Mouse (Mus musculus): ENCODE measurements at regions not wholly inside any gene's neighbourhood (a gene's known extent, or its start where the extent isn't known, plus 50 kb on each side); places are given as distances from the start of the nearest gene placed in this dataset.

DNA sequence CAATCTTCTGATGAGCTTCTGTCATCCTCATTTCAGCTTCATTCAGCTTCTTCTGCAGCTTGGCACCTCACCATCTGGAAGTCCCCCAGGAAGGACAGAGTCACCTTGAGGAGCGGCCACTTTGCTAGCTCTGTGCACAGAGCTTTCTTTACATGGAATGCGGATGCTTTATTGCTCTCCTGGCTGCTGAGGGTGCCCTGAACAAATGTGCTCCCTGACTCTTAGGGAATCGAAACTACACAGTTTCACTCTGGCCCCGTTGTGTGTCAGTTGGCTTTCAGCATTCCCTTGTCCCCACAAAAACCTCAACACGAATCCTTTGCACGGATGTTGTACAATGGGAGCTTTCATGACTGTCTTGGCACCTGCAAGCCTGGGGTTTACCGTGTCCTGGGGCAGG lies 330.9 kb upstream of the Thbs1 start:
- Histone ChIP-seq H3K27me3 (ENCODE audit: low read depth, poor library complexity, severe bottlenecking) (no peaks in the 10 kb centered on the region), H3K4me1 (no peaks in the 10 kb centered on the region), H3K36me3 (no peaks in the 10 kb centered on the region), H3K9me3 (replicated peaks) (no peaks in the 10 kb centered on the region), H3K4me3 (no peak overlapping the region), H3K27ac (no peak overlapping the region)
- no peak for DNase-seq (ENCODE audit: low spot score)
- WGBS, result 84% methylated on average over 7 of the region's 7 CpGs

- Histone ChIP-seq H3K36me3 (no peaks in the 10 kb centered on the region), H3K9me3 (replicated peaks) (no peaks in the 10 kb centered on the region), H3K4me3 (no peak overlapping the region), H3K27me3 (ENCODE audit: low read depth, poor library complexity, severe bottlenecking) (no peaks in the 10 kb centered on the region), H3K27ac (no peak overlapping the region), H3K4me1 (no peaks in the 10 kb centered on the region)
- 69% methylated on average over 1 of the region's 1 CpGs for WGBS
- no peak for DNase-seq (ENCODE audit: low spot score)
Measured at GRCm38 (mm10) chr2:117787321-117787720, 324.4 kb upstream of the Thbs1 start.

DNA sequence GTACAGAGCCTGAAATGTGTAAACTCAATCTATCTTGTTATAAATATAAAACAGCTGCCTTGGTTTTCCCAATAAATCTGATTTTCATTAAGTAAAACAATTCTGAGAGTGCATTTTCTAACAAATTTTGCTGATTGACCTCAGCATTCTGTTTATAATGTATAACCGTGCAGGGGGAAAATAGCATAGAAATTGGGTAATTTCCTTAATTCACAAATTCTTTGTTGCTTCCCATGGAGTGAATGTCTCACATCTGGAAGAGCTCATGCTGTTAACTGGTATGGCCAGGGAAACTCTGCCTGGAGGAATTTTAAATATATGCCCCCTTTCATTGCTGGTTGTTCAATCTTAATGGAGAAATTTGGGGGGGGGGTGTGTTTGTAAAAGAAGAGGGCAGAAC lies 317.4 kb upstream of the Thbs1 start:
- H3K4me1 ChIP-seq, result peaks cover 18% of the 10 kb centered on the region
- 66% methylated on average over 1 of the region's 1 CpGs for WGBS
- no peak overlapping the region for H3K27ac ChIP-seq
- H3K36me3 ChIP-seq, result no peaks in the 10 kb centered on the region
- H3K27me3 ChIP-seq (ENCODE audit: low read depth, poor library complexity, severe bottlenecking), result no peaks in the 10 kb centered on the region
- no peak for DNase-seq (ENCODE audit: low spot score)
- no peaks in the 10 kb centered on the region for H3K9me3 ChIP-seq (replicated peaks)
- no peak overlapping the region for H3K4me3 ChIP-seq

- no peak overlapping the region for H3K27ac ChIP-seq
- no peaks in the 10 kb centered on the region for H3K4me1 ChIP-seq
- DNase-seq (ENCODE audit: low spot score), result no peak
- no peaks in the 10 kb centered on the region for H3K27me3 ChIP-seq (ENCODE audit: low read depth, poor library complexity, severe bottlenecking)
- H3K36me3 ChIP-seq, result no peaks in the 10 kb centered on the region
- H3K4me3 ChIP-seq, result no peak overlapping the region
- H3K9me3 ChIP-seq (replicated peaks), result no peaks in the 10 kb centered on the region
Measured at GRCm38 (mm10) chr2:117801946-117802600, 309.6 kb upstream of the Thbs1 start.

DNA sequence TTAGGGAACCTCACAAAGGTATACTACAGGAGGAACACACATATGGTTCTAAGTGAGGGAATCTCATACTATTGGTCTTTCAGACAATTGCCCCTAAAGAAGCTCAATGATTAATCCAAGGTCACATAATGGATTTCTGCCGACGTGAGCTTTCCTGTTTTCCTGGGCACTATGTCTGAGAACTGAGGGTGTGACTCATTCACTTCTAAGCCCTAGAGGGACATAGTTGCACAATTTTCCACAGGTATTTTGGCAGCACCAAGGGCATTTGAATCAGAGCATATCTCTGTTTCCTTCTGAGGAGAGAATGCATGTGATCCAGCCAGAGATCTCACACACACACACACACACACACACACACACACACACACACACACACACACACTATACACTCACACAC lies 309.0 kb upstream of the Thbs1 start:
- Histone ChIP-seq H3K4me3 (no peak overlapping the region), H3K27ac (no peak overlapping the region), H3K4me1 (no peaks in the 10 kb centered on the region), H3K36me3 (no peaks in the 10 kb centered on the region), H3K27me3 (ENCODE audit: low read depth, poor library complexity, severe bottlenecking) (no peaks in the 10 kb centered on the region), H3K9me3 (replicated peaks) (no peaks in the 10 kb centered on the region)
- 78% methylated on average over 2 of the region's 2 CpGs for WGBS
- no peak for DNase-seq (ENCODE audit: low spot score)

- no peak for DNase-seq (ENCODE audit: low spot score)
- Histone ChIP-seq H3K9me3 (replicated peaks) (no peaks in the 10 kb centered on the region), H3K27me3 (ENCODE audit: low read depth, poor library complexity, severe bottlenecking) (no peaks in the 10 kb centered on the region), H3K4me3 (no peak overlapping the region), H3K27ac (no peak overlapping the region), H3K4me1 (no peaks in the 10 kb centered on the region), H3K36me3 (no peaks in the 10 kb centered on the region)
Measured at GRCm38 (mm10) chr2:117804686-117805085, 307.0 kb upstream of the Thbs1 start.

DNA sequence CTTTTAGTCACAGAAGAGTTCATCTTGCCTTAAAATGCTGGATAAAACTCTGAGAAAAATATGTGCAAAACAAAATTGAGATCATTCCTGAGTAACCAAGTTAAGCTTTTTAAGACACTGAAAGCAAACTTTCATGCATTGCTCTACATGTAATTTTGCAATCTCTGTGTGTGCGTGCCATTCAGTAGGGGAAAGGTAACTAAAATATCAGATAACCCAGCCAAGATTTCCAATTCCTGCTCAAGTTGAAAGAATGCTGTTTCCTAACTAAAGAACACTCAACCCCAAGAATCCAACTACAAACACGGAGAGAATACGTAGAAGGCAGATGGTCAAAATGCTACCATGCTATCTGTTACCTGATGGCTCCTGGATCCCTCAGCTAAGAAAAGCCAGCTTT lies 304.6 kb upstream of the Thbs1 start:
- H3K9me3 ChIP-seq (replicated peaks), result no peaks in the 10 kb centered on the region
- DNase-seq (ENCODE audit: low spot score), result no peak
- no peaks in the 10 kb centered on the region for H3K27me3 ChIP-seq (ENCODE audit: low read depth, poor library complexity, severe bottlenecking)
- H3K4me3 ChIP-seq, result no peak overlapping the region
- no peak overlapping the region for H3K27ac ChIP-seq
- no peaks in the 10 kb centered on the region for H3K4me1 ChIP-seq
- H3K36me3 ChIP-seq, result no peaks in the 10 kb centered on the region
- WGBS, result 91% methylated on average over 3 of the region's 3 CpGs

GRCm38 (mm10) chr2:117811506-117811905 lies 300.2 kb upstream of the Thbs1 start:
- WGBS, result 68% methylated on average over 1 of the region's 1 CpGs
- no peaks in the 10 kb centered on the region for H3K4me1 ChIP-seq
- no peaks in the 10 kb centered on the region for H3K36me3 ChIP-seq
- DNase-seq (ENCODE audit: low spot score), result no peak
- H3K4me3 ChIP-seq, result no peak overlapping the region
- H3K27me3 ChIP-seq (ENCODE audit: low read depth, poor library complexity, severe bottlenecking), result no peaks in the 10 kb centered on the region
- no peaks in the 10 kb centered on the region for H3K9me3 ChIP-seq (replicated peaks)
- H3K27ac ChIP-seq, result no peak overlapping the region

DNA sequence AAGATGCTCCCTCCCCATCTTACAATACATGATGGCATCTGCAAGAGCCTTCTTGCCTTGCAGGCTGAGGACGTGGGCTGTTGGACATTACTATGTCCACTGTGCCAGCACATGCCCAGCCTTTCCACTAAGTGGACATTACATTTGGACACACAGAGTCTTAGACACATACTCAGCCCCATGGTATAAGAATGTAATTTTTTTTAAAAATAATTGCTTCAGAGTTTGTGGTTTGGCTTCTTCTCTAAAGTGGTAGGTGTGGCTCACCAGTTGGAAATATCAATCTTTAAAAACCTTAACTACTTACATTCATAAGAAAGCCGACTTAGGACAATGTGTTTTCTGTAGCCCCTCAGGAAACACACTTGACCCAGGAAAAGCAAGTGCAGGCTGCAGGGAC lies 299.7 kb upstream of the Thbs1 start:
- H3K4me3 ChIP-seq, result no peak overlapping the region
- WGBS, result 84% methylated on average over 2 of the region's 2 CpGs
- H3K36me3 ChIP-seq, result no peaks in the 10 kb centered on the region
- H3K4me1 ChIP-seq, result no peaks in the 10 kb centered on the region
- H3K9me3 ChIP-seq (replicated peaks), result no peaks in the 10 kb centered on the region
- H3K27me3 ChIP-seq (ENCODE audit: low read depth, poor library complexity, severe bottlenecking), result no peaks in the 10 kb centered on the region
- DNase-seq (ENCODE audit: low spot score), result no peak
- H3K27ac ChIP-seq, result no peak overlapping the region

GRCm38 (mm10) chr2:117819701-117820225 lies 291.9 kb upstream of the Thbs1 start:
- WGBS, result 79% methylated on average over 3 of the region's 3 CpGs
- no peaks in the 10 kb centered on the region for H3K9me3 ChIP-seq (replicated peaks)
- H3K4me3 ChIP-seq, result no peak overlapping the region
- no peaks in the 10 kb centered on the region for H3K27me3 ChIP-seq (ENCODE audit: low read depth, poor library complexity, severe bottlenecking)
- H3K27ac ChIP-seq, result no peak overlapping the region
- DNase-seq (ENCODE audit: low spot score), result no peak
- no peaks in the 10 kb centered on the region for H3K4me1 ChIP-seq
- no peaks in the 10 kb centered on the region for H3K36me3 ChIP-seq

DNA sequence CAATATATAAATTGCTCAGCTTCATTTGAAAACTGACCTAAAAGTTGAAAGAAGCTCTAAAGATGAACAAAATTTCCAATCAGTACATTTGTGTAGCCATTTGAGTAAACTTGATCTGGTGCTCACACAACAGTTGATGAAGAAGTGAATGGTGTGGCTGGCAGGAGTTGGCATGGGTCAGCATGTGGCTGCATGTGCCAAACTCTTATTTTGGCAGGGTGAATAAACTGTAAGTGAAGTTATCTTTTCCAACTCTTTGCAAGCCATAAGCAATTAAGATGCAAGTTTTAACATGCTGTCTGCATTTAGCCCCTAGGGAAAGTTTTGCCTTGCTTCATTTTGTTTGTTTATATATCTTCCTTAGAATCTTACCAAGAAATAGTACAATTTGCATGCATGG lies 291.0 kb upstream of the Thbs1 start:
- H3K4me3 ChIP-seq, result no peak overlapping the region
- H3K27ac ChIP-seq, result no peak overlapping the region
- DNase-seq (ENCODE audit: low spot score), result no peak
- H3K36me3 ChIP-seq, result no peaks in the 10 kb centered on the region
- H3K9me3 ChIP-seq (replicated peaks), result no peaks in the 10 kb centered on the region
- H3K4me1 ChIP-seq, result no peaks in the 10 kb centered on the region
- H3K27me3 ChIP-seq (ENCODE audit: low read depth, poor library complexity, severe bottlenecking), result no peaks in the 10 kb centered on the region

GRCm38 (mm10) chr2:117825088-117825487 lies 286.6 kb upstream of the Thbs1 start:
- no peaks in the 10 kb centered on the region for H3K36me3 ChIP-seq
- no peaks in the 10 kb centered on the region for H3K27me3 ChIP-seq (ENCODE audit: low read depth, poor library complexity, severe bottlenecking)
- no peaks in the 10 kb centered on the region for H3K4me1 ChIP-seq
- no peak overlapping the region for H3K27ac ChIP-seq
- no peak overlapping the region for H3K4me3 ChIP-seq
- H3K9me3 ChIP-seq (replicated peaks), result no peaks in the 10 kb centered on the region
- DNase-seq (ENCODE audit: low spot score), result no peak
- 85% methylated on average over 8 of the region's 8 CpGs for WGBS

GRCm38 (mm10) chr2:117827278-117827677 lies 284.4 kb upstream of the Thbs1 start:
- Histone ChIP-seq H3K27me3 (ENCODE audit: low read depth, poor library complexity, severe bottlenecking) (no peaks in the 10 kb centered on the region), H3K4me3 (no peak overlapping the region), H3K4me1 (no peaks in the 10 kb centered on the region), H3K27ac (no peak overlapping the region), H3K36me3 (no peaks in the 10 kb centered on the region), H3K9me3 (replicated peaks) (no peaks in the 10 kb centered on the region)
- 91% methylated on average over 3 of the region's 3 CpGs for WGBS
- DNase-seq (ENCODE audit: low spot score), result no peak

GRCm38 (mm10) chr2:117838387-117838786 lies 273.3 kb upstream of the Thbs1 start:
- no peak for DNase-seq (ENCODE audit: low spot score)
- Histone ChIP-seq H3K27ac (no peak overlapping the region), H3K4me3 (no peak overlapping the region), H3K27me3 (ENCODE audit: low read depth, poor library complexity, severe bottlenecking) (no peaks in the 10 kb centered on the region), H3K36me3 (no peaks in the 10 kb centered on the region), H3K4me1 (no peaks in the 10 kb centered on the region), H3K9me3 (replicated peaks) (no peaks in the 10 kb centered on the region)
- 79% methylated on average over 2 of the region's 2 CpGs for WGBS
